Mouse (Mus musculus) liver, postnatal 0 days (tissue): ENCODE data around the gene Pcdh15.

Source experiments
- CTCF ChIP-seq: sonication (generic); IDR thresholded peaks from 2 replicates; pipeline ENCODE4 v1.5.1; 2016; ENCODE audit warnings: antibody characterized with exemption, low read depth
- EP300 ChIP-seq: IDR thresholded peaks from 2 replicates; pipeline ENCODE4 v1.6.1; 2016; ENCODE audit warnings: antibody characterized with exemption, low read depth, mild to moderate bottlenecking

DNA sequence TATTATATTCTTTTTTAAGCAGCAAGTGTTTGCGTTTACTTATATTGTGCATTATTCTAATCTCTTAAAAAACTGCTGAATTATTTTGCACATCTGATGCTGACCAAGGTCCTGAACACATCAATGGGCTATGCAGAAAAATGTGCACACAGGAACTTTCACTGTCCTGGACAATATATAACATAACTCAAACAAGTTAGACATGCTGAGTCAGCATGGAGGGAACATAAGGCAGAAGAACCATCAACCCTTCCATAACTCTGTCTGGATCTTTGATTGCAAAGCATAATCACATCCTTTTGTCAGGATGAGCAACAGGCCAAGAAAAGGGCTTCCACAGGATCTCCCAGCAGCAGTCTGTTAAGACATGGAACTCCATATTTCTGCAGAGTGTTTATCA lies 207.5 kb downstream of the Pcdh15 start:
- TF ChIP-seq CTCF (no peak), EP300 (no peak)
